Mouse (Mus musculus) testis, adult 2 months (tissue): Measurements from ENCODE around the gene Ccl8.

Source experiments
- CTCF ChIP-seq: fragments of 200-500 bp; IDR thresholded peaks from 2 replicates; pipeline ENCODE4 v1.5.1; 2012; ENCODE audit warnings: low read depth, mild to moderate bottlenecking, inconsistent platforms, low read length, moderate library complexity; ENCODE audit not compliant: control insufficient read depth, insufficient read depth, insufficient replicate concordance
- POLR2A ChIP-seq: fragments of 200-500 bp; IDR thresholded peaks from 2 replicates; pipeline ENCODE4 v1.6.1; 2012; ENCODE audit warnings: low read depth, mild to moderate bottlenecking, inconsistent platforms, low read length, moderate library complexity; ENCODE audit not compliant: control insufficient read depth

DNA sequence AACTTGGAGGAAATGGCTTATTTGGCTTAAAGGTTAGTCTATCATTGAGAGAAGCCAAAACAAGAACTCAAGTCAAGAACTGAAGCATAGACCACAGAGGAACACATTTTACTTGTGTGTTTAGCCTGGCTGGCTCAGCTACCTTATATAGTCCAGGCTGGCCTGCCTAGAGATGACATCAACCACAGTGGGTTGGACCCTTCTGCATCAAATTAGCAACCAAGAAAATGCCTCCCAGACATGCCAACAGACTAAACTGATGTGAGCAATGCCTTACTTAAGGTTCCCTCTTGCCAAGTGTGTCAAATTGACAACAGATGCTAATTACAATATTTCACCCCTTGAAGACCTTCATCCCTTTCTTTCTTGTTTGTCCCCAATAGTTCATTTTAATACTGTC lies 5.4 kb upstream of the Ccl8 start:
- TF ChIP-seq POLR2A = no peak
- TF ChIP-seq CTCF = no peak
